Mouse (Mus musculus) kidney, postnatal 0 days (tissue): ENCODE measurements around the gene Akr1cl. TPM values are rescaled to one million over a fixed set of nuclear protein-coding genes. Genes with fewer than 3 reads are reported as not detected.

Experiments used
- ATAC-seq: fragments of 200-750 bp; cut with Nextera tagmentation; replicated peaks from 2 replicates; pipeline ENCODE4 v1.8.0; 2017; ENCODE audit warnings: low read depth, moderate number of reproducible peaks, moderate TSS enrichment, moderate library complexity; ENCODE audit not compliant: low FRiP score
- DNase-seq: peaks from one replicate; pipeline ENCODE4 v3.0.0-alpha.2; 2016; ENCODE audit warnings: low spot score
- H3K27ac ChIP-seq: fragments of 300-500 bp; sonication (generic); 2 replicates; pipeline ENCODE4 v1.5.1; 2014; ENCODE audit warnings: mild to moderate bottlenecking
- H3K27me3 ChIP-seq: fragments of 300-500 bp; sonication (generic); 2 replicates; pipeline ENCODE4 v1.6.1; 2014; ENCODE audit warnings: low read length, mixed read lengths; ENCODE audit not compliant: insufficient read depth
- H3K36me3 ChIP-seq: fragments of 300-500 bp; sonication (generic); 2 replicates; pipeline ENCODE4 v1.6.1; 2014; ENCODE audit warnings: low read length, mixed read lengths; ENCODE audit not compliant: insufficient read depth
- H3K4me1 ChIP-seq: fragments of 300-500 bp; sonication (generic); replicated peaks from 2 replicates; pipeline ENCODE4 v1.6.1; 2014; ENCODE audit warnings: antibody characterized with exemption, low read length, mixed read lengths; ENCODE audit not compliant: insufficient read depth
- H3K4me2 ChIP-seq: fragments of 300-500 bp; sonication (generic); 2 replicates; pipeline ENCODE4 v1.6.1; 2014; ENCODE audit warnings: mild to moderate bottlenecking, low read length, moderate library complexity, mixed read lengths
- H3K4me3 ChIP-seq: fragments of 300-500 bp; sonication (generic); replicated peaks from 2 replicates; pipeline ENCODE4 v1.5.1; 2014; ENCODE audit warnings: low read depth, low read length
- H3K9ac ChIP-seq: fragments of 300-500 bp; sonication (generic); 2 replicates; pipeline ENCODE4 v1.6.1; 2014; ENCODE audit warnings: low read depth, low read length
- H3K9me3 ChIP-seq: fragments of 300-500 bp; sonication (generic); replicated peaks from 2 replicates; pipeline ENCODE4 v1.6.1; 2016; ENCODE audit warnings: low read length, inconsistent platforms, mixed read lengths
- CTCF ChIP-seq: IDR thresholded peaks from 2 replicates; pipeline ENCODE4 v1.5.1; 2016; ENCODE audit warnings: antibody characterized with exemption, low read depth, mild to moderate bottlenecking, moderate library complexity
- WGBS: fragments of 180-500 bp; shearing (Covaris S2); extraction: QIAGEN DNeasy Blood & Tissue Kit; methylation state at CpG from one replicate; pipeline ENCODE4 v1.1.7; 2014; 5-methylcytosine and 5-hydroxymethylcytosine counted together
- polyA plus RNA-seq: library from polyadenylated mRNA; unstranded; fragments of >200 nt; fragmentation: Nextera tagmentation; extraction: Ambion mirVana; gene quantifications from 2 replicates; pipeline ENCODE4 v1.2.1, GENCODE M21; 2015

Akr1cl gene
- polyA plus RNA-seq, 1 experiment from 2014 or later: 0.11 TPM

DNA sequence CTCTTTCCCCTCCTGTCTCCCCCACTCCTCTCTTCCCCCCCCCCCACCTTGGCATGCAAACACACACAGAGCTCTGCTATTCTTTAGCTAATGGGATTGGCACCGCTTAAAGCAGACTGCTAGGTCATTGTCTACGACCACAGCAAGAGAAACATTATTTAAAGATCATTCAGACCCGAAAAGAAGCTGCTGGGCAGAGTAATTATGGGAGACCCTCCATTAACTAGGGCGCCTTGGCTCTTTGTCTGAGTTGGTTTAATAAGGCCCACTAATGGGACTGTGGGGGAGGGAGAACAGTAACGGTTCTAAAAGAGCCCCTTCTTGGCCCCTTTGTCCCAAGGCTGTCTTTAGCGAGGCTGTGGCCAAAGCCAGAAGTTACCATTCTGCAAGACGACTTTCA, 57.2 kb downstream of the Akr1cl start:
- Histone ChIP-seq H3K4me1 (no peaks in the 10 kb centered on the region), H3K4me2 (no peak overlapping the region), H3K27ac (no peak overlapping the region), H3K9ac (no peak overlapping the region), H3K36me3 (no peaks in the 10 kb centered on the region), H3K4me3 (no peak overlapping the region), H3K27me3 (no peaks in the 10 kb centered on the region), H3K9me3 (no peaks in the 10 kb centered on the region)
- DNase-seq: no peak
- ATAC-seq: no peak
- no peak for TF ChIP-seq CTCF
- WGBS: 31% methylated on average over 7 of the region's 7 CpGs

DNA sequence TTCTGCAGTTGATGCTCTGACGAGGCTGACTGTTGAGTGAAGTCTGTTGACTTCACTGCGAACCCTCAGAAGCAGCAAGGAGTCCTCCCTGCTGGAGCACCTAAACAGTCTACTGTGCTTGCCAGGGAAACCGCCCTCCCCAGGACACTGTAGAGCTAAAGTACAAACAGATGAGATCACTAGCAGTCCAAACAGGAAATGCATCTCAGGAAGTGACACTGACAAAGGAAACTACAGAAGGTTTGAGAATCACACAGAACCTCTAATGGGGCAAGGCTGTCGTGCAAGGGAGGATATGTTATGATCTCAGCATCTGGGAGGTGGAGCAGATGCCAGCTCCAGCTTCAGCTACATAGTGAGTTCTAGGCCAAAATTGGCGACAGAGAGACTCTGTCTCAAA, 61.9 kb downstream of the Akr1cl start:
- no peaks in the 10 kb centered on the region for H3K4me1 ChIP-seq
- H3K9me3 ChIP-seq: no peaks in the 10 kb centered on the region
- no peak for TF ChIP-seq CTCF
- H3K27ac ChIP-seq: no peak overlapping the region
- DNase-seq: peak; percentile 7
- H3K9ac ChIP-seq: no peak overlapping the region
- no peak overlapping the region for H3K4me3 ChIP-seq
- no peak for ATAC-seq
- H3K27me3 ChIP-seq: no peaks in the 10 kb centered on the region
- 59% methylated on average over 5 of the region's 5 CpGs for WGBS
- H3K4me2 ChIP-seq: no peak overlapping the region
- no peaks in the 10 kb centered on the region for H3K36me3 ChIP-seq

Other genes starting within 250 kb of the Akr1cl start
- 3.5 and 4.0 TPM in 2 replicates for gene Plekhm3, start 75.9 kb downstream of the Akr1cl start, polyA plus RNA-seq
- gene Cryge, start 18.4 kb upstream of the Akr1cl start, polyA plus RNA-seq: 0.33 TPM in 1 of 2 replicates, not detected in the other
- not detected in 2 replicates for gene Crygd, start 30.7 kb upstream of the Akr1cl start, polyA plus RNA-seq
- not detected in 2 replicates for gene Crygc, start 40.9 kb upstream of the Akr1cl start, polyA plus RNA-seq
- not detected in 2 replicates for gene Crygb, start 49.5 kb upstream of the Akr1cl start, polyA plus RNA-seq
- not detected in 2 replicates for gene Cryga, start 70.6 kb upstream of the Akr1cl start, polyA plus RNA-seq
- not detected in 2 replicates for gene Gm28845, start 86.8 kb upstream of the Akr1cl start, polyA plus RNA-seq
- 3.3 and 3.9 TPM in 2 replicates for gene D630023F18Rik, start 90.5 kb upstream of the Akr1cl start, polyA plus RNA-seq
- 292 and 296 TPM in 2 replicates for gene Idh1, start 153.7 kb upstream of the Akr1cl start, polyA plus RNA-seq
- 9.2 and 9.8 TPM in 2 replicates for gene Pikfyve, start 153.9 kb upstream of the Akr1cl start, polyA plus RNA-seq
- gene Pth2r, start 249.3 kb upstream of the Akr1cl start, polyA plus RNA-seq: not detected in 2 replicates